Mouse (Mus musculus): ENCODE data around the gene Ap1m2. TPM values are rescaled to one million over a fixed set of nuclear protein-coding genes. Genes with fewer than 3 reads are reported as not detected.

The Ap1m2 gene
- polyA plus RNA-seq, 2 experiments, result 0.07 to 0.24 TPM

- DNase-seq (ENCODE audit: low read depth in 3 of 3, low spot score in 3 of 3), result no peak
- Histone ChIP-seq H3K9ac (replicated peaks) (no peak overlapping the region), H3K27ac (no peak overlapping the region), H3K4me2 (ENCODE audit: low read depth) (peak overlapping the region; percentile 20; the same call in 1 of the 2 replicates), H3K9me3 (ENCODE audit: control insufficient read depth, low read length) (no peaks in the 10 kb centered on the region), H3K4me3 (ENCODE audit: insufficient read depth in 1 of 2, low read depth in 2 of 2, low read length in 2 of 2) (no peak overlapping the region), H3K4me1 (replicated peaks; ENCODE audit: control insufficient read depth in 2 of 2, insufficient read depth in 2 of 2, low read length in 1 of 2) (0 out of 4 replicates have a peak, but pooled peaks cover 1 to 5% of the 10 kb centered on the region in 2 experiments), H3K27me3 (ENCODE audit: control insufficient read depth, insufficient read depth, low read length) (no peaks in the 10 kb centered on the region), H3K36me3 (replicated peaks; ENCODE audit: control insufficient read depth, insufficient read depth, low read depth) (no peaks in the 10 kb centered on the region)
- peak; percentile 56; the same call in 1 of the 2 replicates for ATAC-seq (ENCODE audit: insufficient read depth)
- 10% methylated on average over 20 of the region's 20 CpGs for WGBS (ENCODE audit: insufficient replicate concordance)
- TF ChIP-seq CTCF (IDR thresholded peaks at IDR 0.05; ENCODE audit: low read depth) (no peak), EP300 (IDR thresholded peaks at IDR 0.05; ENCODE audit: low read depth) (0 out of 2 replicates have a peak, but pooled peaks have one; percentile 13)
These were observed 40.6 kb upstream of the Ap1m2 start for GRCm38 (mm10) chr9:21352463-21353372.

GRCm38 (mm10) chr9:21351702-21352377, 39.7 kb upstream of the Ap1m2 start:
- H3K9me3 ChIP-seq (ENCODE audit: control insufficient read depth, low read length), result no peaks in the 10 kb centered on the region
- H3K27ac ChIP-seq, result no peak overlapping the region
- no peak for DNase-seq (ENCODE audit: low read depth in 3 of 3, low spot score in 3 of 3)
- H3K4me3 ChIP-seq (ENCODE audit: insufficient read depth in 1 of 2, low read depth in 2 of 2, low read length in 2 of 2), result no peak overlapping the region
- H3K9ac ChIP-seq (replicated peaks), result no peak overlapping the region
- 0 out of 4 replicates have a peak, but pooled peaks cover 1 to 5% of the 10 kb centered on the region in 2 experiments for H3K4me1 ChIP-seq (replicated peaks; ENCODE audit: control insufficient read depth in 2 of 2, insufficient read depth in 2 of 2, low read length in 1 of 2)
- TF ChIP-seq EP300 (IDR thresholded peaks at IDR 0.05; ENCODE audit: low read depth), result no peak
- TF ChIP-seq CTCF (IDR thresholded peaks at IDR 0.05; ENCODE audit: low read depth), result no peak
- no peaks in the 10 kb centered on the region for H3K27me3 ChIP-seq (ENCODE audit: control insufficient read depth, insufficient read depth, low read length)
- H3K4me2 ChIP-seq (ENCODE audit: low read depth), result no peak overlapping the region; the same call in 1 of the 2 replicates
- H3K36me3 ChIP-seq (replicated peaks; ENCODE audit: control insufficient read depth, insufficient read depth, low read depth), result no peaks in the 10 kb centered on the region
- 77% methylated on average over 4 of the region's 4 CpGs for WGBS (ENCODE audit: insufficient replicate concordance)
- no peak for ATAC-seq (ENCODE audit: insufficient read depth)

GRCm38 (mm10) chr9:21351178-21351577, 39.0 kb upstream of the Ap1m2 start:
- no peaks in the 10 kb centered on the region for H3K36me3 ChIP-seq (replicated peaks; ENCODE audit: control insufficient read depth, insufficient read depth, low read depth)
- H3K27me3 ChIP-seq (ENCODE audit: control insufficient read depth, insufficient read depth, low read length), result no peaks in the 10 kb centered on the region
- 61% methylated on average over 7 of the region's 7 CpGs for WGBS (ENCODE audit: insufficient replicate concordance)
- H3K4me1 ChIP-seq (replicated peaks; ENCODE audit: control insufficient read depth in 2 of 2, insufficient read depth in 2 of 2, low read length in 1 of 2), result 0 out of 4 replicates have a peak, but pooled peaks cover 1 to 5% of the 10 kb centered on the region in 2 experiments
- DNase-seq (ENCODE audit: low read depth in 3 of 3, low spot score in 3 of 3) (no peak), ATAC-seq (ENCODE audit: insufficient read depth) (no peak)
- no peak overlapping the region for H3K27ac ChIP-seq
- TF ChIP-seq CTCF (IDR thresholded peaks at IDR 0.05; ENCODE audit: low read depth) (no peak), EP300 (IDR thresholded peaks at IDR 0.05; ENCODE audit: low read depth) (no peak)
- no peak overlapping the region for H3K9ac ChIP-seq (replicated peaks)
- no peaks in the 10 kb centered on the region for H3K9me3 ChIP-seq (ENCODE audit: control insufficient read depth, low read length)
- no peak overlapping the region for H3K4me3 ChIP-seq (ENCODE audit: insufficient read depth in 1 of 2, low read depth in 2 of 2, low read length in 2 of 2)
- H3K4me2 ChIP-seq (ENCODE audit: low read depth), result no peak overlapping the region

GRCm38 (mm10) chr9:21348152-21348551, 36.0 kb upstream of the Ap1m2 start:
- H3K4me3 ChIP-seq (ENCODE audit: insufficient read depth in 1 of 2, low read depth in 2 of 2, low read length in 2 of 2), result no peak overlapping the region
- no peaks in the 10 kb centered on the region for H3K36me3 ChIP-seq (replicated peaks; ENCODE audit: control insufficient read depth, insufficient read depth, low read depth)
- ATAC-seq (ENCODE audit: insufficient read depth) (no peak), DNase-seq (ENCODE audit: low read depth in 3 of 3, low spot score in 3 of 3) (no peak)
- H3K9ac ChIP-seq (replicated peaks), result no peak overlapping the region
- 0 out of 4 replicates have a peak, but pooled peaks cover 1 to 5% of the 10 kb centered on the region in 2 experiments for H3K4me1 ChIP-seq (replicated peaks; ENCODE audit: control insufficient read depth in 2 of 2, insufficient read depth in 2 of 2, low read length in 1 of 2)
- H3K27ac ChIP-seq, result no peak overlapping the region
- no peak overlapping the region for H3K4me2 ChIP-seq (ENCODE audit: low read depth)
- 58% methylated on average over 3 of the region's 3 CpGs for WGBS (ENCODE audit: insufficient replicate concordance)
- TF ChIP-seq EP300 (IDR thresholded peaks at IDR 0.05; ENCODE audit: low read depth) (no peak), CTCF (IDR thresholded peaks at IDR 0.05; ENCODE audit: low read depth) (no peak)
- H3K27me3 ChIP-seq (ENCODE audit: control insufficient read depth, insufficient read depth, low read length), result no peaks in the 10 kb centered on the region
- H3K9me3 ChIP-seq (ENCODE audit: control insufficient read depth, low read length), result no peaks in the 10 kb centered on the region

Measured in liver, embryonic 14.5 days (tissue).